Mouse (Mus musculus) testis, adult 2 months (tissue): ENCODE data around the gene Rab24. TPM values are rescaled to one million over a fixed set of nuclear protein-coding genes. Genes with fewer than 3 reads are reported as not detected.

Source experiments
- H3K27ac ChIP-seq: fragments of 200-500 bp; 2 replicates; pipeline ENCODE4 v1.5.1; 2012; ENCODE audit warnings: low read depth, low read length; ENCODE audit not compliant: control insufficient read depth, insufficient read depth
- H3K27me3 ChIP-seq: fragments of 200-500 bp; 2 replicates; pipeline ENCODE4 v1.6.1; 2012; ENCODE audit warnings: mild to moderate bottlenecking, low read length, moderate library complexity; ENCODE audit not compliant: control insufficient read depth, insufficient read depth
- H3K36me3 ChIP-seq: fragments of 200-500 bp; 2 replicates; pipeline ENCODE4 v1.6.1; 2012; ENCODE audit warnings: mild to moderate bottlenecking, low read length; ENCODE audit not compliant: control insufficient read depth, insufficient read depth
- H3K4me1 ChIP-seq: fragments of 200-500 bp; 2 replicates; pipeline ENCODE4 v1.6.1; 2012; ENCODE audit warnings: low read length; ENCODE audit not compliant: control insufficient read depth, insufficient read depth
- H3K4me3 ChIP-seq: fragments of 200-500 bp; 2 replicates; pipeline ENCODE4 v1.5.1; 2012; ENCODE audit warnings: low read depth, mild to moderate bottlenecking, low read length, moderate library complexity, mixed read lengths; ENCODE audit not compliant: control insufficient read depth
- CTCF ChIP-seq: fragments of 200-500 bp; IDR thresholded peaks from 2 replicates; pipeline ENCODE4 v1.5.1; 2012; ENCODE audit warnings: low read depth, mild to moderate bottlenecking, inconsistent platforms, low read length, moderate library complexity; ENCODE audit not compliant: control insufficient read depth, insufficient read depth, insufficient replicate concordance
- POLR2A ChIP-seq: fragments of 200-500 bp; IDR thresholded peaks from 2 replicates; pipeline ENCODE4 v1.6.1; 2012; ENCODE audit warnings: low read depth, mild to moderate bottlenecking, inconsistent platforms, low read length, moderate library complexity; ENCODE audit not compliant: control insufficient read depth
- polyA plus RNA-seq: library from polyadenylated mRNA; depleted of rRNA; stranded (reverse); fragments of >200 nt; gene quantifications from 2 replicates; pipeline ENCODE4 v1.2.3, GENCODE M21; 2012; rRNA removed

Rab24 gene
- polyA plus RNA-seq, 1 experiment: 37.0 TPM

GRCm38 (mm10) chr13:55314891-55315412 is 6.8 kb downstream of the Rab24 start:
- Histone ChIP-seq H3K27ac (no peak overlapping the region; the same call in 1 of the 2 replicates), H3K4me3 (no peak overlapping the region), H3K36me3 (peaks cover 6% of the 10 kb centered on the region), H3K4me1 (no peaks in the 10 kb centered on the region), H3K27me3 (no peaks in the 10 kb centered on the region)
- TF ChIP-seq CTCF (no peak), POLR2A (no peak)

DNA sequence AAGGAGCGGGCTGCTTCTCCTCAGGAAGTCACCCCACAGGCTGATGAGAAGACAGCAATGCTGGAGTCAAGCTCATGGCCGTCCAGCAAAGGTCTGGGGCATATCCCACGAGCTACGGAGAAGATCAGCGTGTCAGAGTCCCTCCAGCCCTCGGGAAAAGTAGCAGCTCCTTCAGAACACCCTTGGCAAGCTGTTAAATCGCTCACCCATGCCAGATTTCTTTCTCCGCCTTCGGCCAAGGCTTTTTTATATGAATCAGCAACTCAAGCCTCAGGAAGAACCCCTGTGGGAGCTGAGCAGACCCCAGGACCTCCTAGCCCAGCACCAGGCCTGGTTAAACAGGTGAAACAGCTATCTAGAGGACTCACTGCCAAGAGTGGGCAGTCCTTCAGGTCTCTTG is 8.7 kb downstream of the Rab24 start:
- Histone ChIP-seq H3K27ac (no peak overlapping the region), H3K4me3 (no peak overlapping the region), H3K27me3 (no peaks in the 10 kb centered on the region), H3K4me1 (no peaks in the 10 kb centered on the region), H3K36me3 (peaks cover 8% of the 10 kb centered on the region)
- TF ChIP-seq POLR2A: no peak
- no peak for TF ChIP-seq CTCF

DNA sequence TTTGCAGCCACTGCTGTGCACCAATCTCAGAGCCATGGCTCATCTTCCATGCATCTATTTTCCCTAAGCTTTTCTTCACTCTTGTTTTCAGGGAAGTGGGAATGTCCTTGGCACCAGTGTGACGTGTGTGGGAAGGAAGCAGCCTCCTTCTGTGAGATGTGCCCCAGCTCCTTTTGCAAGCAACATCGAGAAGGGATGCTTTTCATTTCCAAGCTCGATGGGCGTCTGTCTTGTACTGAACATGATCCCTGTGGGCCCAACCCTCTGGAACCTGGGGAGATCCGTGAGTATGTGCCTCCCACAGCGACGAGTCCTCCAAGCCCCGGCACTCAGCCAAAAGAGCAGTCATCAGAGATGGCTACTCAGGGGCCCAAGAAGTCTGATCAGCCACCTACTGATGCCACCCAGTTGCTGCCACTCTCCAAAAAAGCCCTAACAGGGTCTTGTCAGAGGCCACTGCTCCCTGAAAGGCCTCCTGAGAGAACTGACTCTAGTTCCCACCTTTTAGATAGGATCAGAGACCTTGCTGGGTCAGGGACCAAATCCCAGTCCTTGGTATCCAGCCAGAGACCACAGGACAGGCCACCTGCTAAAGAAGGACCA is 9.6 kb downstream of the Rab24 start:
- TF ChIP-seq POLR2A (no peak), CTCF (no peak)
- Histone ChIP-seq H3K4me1 (no peaks in the 10 kb centered on the region), H3K36me3 (peaks cover 8% of the 10 kb centered on the region), H3K27me3 (no peaks in the 10 kb centered on the region), H3K4me3 (no peak overlapping the region), H3K27ac (no peak overlapping the region)

DNA sequence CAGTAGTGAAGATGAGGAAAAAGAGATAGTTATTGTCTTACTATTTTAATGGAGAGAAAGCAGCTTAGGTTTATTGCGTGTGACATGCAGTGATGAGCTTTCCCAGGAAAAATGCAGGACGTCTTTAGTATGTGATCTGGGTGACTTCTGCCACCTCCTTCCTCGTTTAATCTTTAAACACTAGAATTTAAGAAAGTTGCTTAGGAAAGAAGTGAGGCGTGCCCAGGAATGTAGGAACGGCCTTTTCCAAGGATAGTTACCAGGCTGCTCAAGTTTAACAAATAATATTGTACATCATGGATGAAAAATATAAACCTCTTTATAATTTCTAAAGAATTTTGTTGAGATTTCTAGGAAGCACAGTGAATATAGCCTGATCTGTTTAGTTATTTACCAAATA is 20.8 kb downstream of the Rab24 start:
- H3K4me1 ChIP-seq: no peaks in the 10 kb centered on the region
- TF ChIP-seq POLR2A (no peak), CTCF (no peak)
- no peaks in the 10 kb centered on the region for H3K27me3 ChIP-seq
- H3K36me3 ChIP-seq: no peaks in the 10 kb centered on the region; the same call in 1 of the 2 replicates
- H3K27ac ChIP-seq: no peak overlapping the region
- no peak overlapping the region for H3K4me3 ChIP-seq

- no peak overlapping the region for H3K4me3 ChIP-seq
- H3K36me3 ChIP-seq: no peaks in the 10 kb centered on the region
- no peak overlapping the region for H3K27ac ChIP-seq
- no peaks in the 10 kb centered on the region for H3K27me3 ChIP-seq
- no peaks in the 10 kb centered on the region for H3K4me1 ChIP-seq
- TF ChIP-seq POLR2A: no peak
- TF ChIP-seq CTCF: no peak
These were observed 25.0 kb downstream of the Rab24 start for GRCm38 (mm10) chr13:55296760-55297159.

DNA sequence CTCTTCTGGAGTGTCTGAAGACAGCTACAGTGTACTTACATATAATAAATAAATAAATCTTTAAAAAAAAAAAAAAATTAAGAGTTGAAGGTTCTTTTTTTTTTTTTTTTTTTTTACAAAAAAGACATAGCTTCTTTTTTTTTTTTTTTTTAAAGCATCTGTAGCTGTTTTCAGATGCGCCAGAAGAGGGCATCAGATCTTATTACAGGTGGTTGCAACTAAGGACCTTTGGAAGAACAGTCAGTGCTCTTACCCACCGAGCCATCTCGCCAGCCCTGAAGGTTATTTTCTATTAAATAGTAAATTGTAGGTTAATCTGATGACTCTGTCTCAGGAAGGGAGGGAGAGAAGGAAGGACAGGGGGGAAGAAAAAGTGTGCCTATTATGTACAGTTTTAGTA is 32.9 kb downstream of the Rab24 start:
- no peak for TF ChIP-seq CTCF
- TF ChIP-seq POLR2A: no peak
- no peaks in the 10 kb centered on the region for H3K36me3 ChIP-seq
- H3K4me3 ChIP-seq: no peak overlapping the region
- no peak overlapping the region for H3K27ac ChIP-seq
- no peaks in the 10 kb centered on the region for H3K27me3 ChIP-seq
- H3K4me1 ChIP-seq: no peaks in the 10 kb centered on the region

DNA sequence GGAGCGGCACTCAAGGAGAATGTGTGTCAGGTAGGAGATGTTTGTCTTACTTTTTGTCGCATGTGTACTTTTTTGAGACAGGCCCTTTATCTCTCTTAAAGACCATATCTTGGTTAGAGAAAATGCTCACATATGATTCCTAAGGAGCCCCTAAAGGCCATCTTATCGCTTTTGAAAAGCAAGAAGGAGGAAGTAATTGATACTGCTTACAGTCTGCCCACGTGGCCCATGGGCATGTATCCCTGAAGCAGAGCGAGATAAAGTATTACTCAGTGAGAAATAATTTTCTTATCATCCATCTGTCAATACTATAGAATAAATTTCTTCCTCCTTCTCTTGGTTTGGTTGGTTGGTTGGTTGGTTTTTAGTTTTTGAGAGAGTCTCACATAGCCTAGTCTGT is 44.1 kb downstream of the Rab24 start:
- Histone ChIP-seq H3K4me1 (no peaks in the 10 kb centered on the region), H3K27ac (no peak overlapping the region), H3K27me3 (no peaks in the 10 kb centered on the region), H3K36me3 (peaks cover 3% of the 10 kb centered on the region), H3K4me3 (no peak overlapping the region)
- no peak for TF ChIP-seq CTCF
- TF ChIP-seq POLR2A: no peak

- H3K4me1 ChIP-seq: no peaks in the 10 kb centered on the region
- TF ChIP-seq CTCF (no peak), POLR2A (no peak)
- H3K27ac ChIP-seq: no peak overlapping the region
- H3K36me3 ChIP-seq: peaks cover 3% of the 10 kb centered on the region
- no peak overlapping the region for H3K4me3 ChIP-seq
- no peaks in the 10 kb centered on the region for H3K27me3 ChIP-seq
These were observed 44.5 kb downstream of the Rab24 start for GRCm38 (mm10) chr13:55277203-55277602.

Other genes starting within 250 kb of the Rab24 start
- 6.4 and 8.3 TPM in 2 replicates for gene Uimc1, start 221.6 kb downstream of the Rab24 start, polyA plus RNA-seq
- gene Zfp346, start 216.6 kb downstream of the Rab24 start, polyA plus RNA-seq: 27.4 and 28.4 TPM in 2 replicates
- not detected in 2 replicates for gene Gm17617, start 188.4 kb downstream of the Rab24 start, polyA plus RNA-seq
- 2.9 and 3.0 TPM in 2 replicates for gene Fgfr4, start 169.3 kb downstream of the Rab24 start, polyA plus RNA-seq
- gene Nsd1, start 112.2 kb downstream of the Rab24 start, polyA plus RNA-seq: 9.0 and 9.5 TPM in 2 replicates
- 32.7 and 40.0 TPM in 2 replicates for gene Prelid1, start 1.4 kb downstream of the Rab24 start, polyA plus RNA-seq
- 2.3 and 2.4 TPM in 2 replicates for gene Mxd3, start 7.9 kb upstream of the Rab24 start, polyA plus RNA-seq
- 43.7 and 44.8 TPM in 2 replicates for gene Lman2, start 40.8 kb upstream of the Rab24 start, polyA plus RNA-seq
- 0.10 and 0.14 TPM in 2 replicates for gene Rgs14, start 47.8 kb upstream of the Rab24 start, polyA plus RNA-seq
- 0.16 and 0.22 TPM in 2 replicates for gene Slc34a1, start 76.2 kb upstream of the Rab24 start, polyA plus RNA-seq
- gene Pfn3, start 93.3 kb upstream of the Rab24 start, polyA plus RNA-seq: 279 and 352 TPM in 2 replicates
- 3.0 and 3.4 TPM in 2 replicates for gene F12, start 104.8 kb upstream of the Rab24 start, polyA plus RNA-seq
- 7.8 and 8.4 TPM in 2 replicates for gene Grk6, start 123.1 kb upstream of the Rab24 start, polyA plus RNA-seq
- 20.3 and 24.9 TPM in 2 replicates for gene Prr7, start 142.3 kb upstream of the Rab24 start, polyA plus RNA-seq
- 89.3 and 101 TPM in 2 replicates for gene Dbn1, start 166.2 kb upstream of the Rab24 start, polyA plus RNA-seq
- 7.6 and 14.5 TPM in 2 replicates for gene Pdlim7, start 191.7 kb upstream of the Rab24 start, polyA plus RNA-seq
- gene Dok3, start 207.3 kb upstream of the Rab24 start, polyA plus RNA-seq: 2.3 TPM in 2 replicates
- 52.0 and 58.5 TPM in 2 replicates for gene Ddx41, start 214.7 kb upstream of the Rab24 start, polyA plus RNA-seq
- gene Fam193b, start 249.2 kb upstream of the Rab24 start, polyA plus RNA-seq: 28.5 and 28.8 TPM in 2 replicates